Mouse (Mus musculus): ENCODE measurements at regions not wholly inside any gene's neighbourhood (a gene's known extent, or its start where the extent isn't known, plus 50 kb on each side); places are given as distances from the start of the nearest gene placed in this dataset.

DNA sequence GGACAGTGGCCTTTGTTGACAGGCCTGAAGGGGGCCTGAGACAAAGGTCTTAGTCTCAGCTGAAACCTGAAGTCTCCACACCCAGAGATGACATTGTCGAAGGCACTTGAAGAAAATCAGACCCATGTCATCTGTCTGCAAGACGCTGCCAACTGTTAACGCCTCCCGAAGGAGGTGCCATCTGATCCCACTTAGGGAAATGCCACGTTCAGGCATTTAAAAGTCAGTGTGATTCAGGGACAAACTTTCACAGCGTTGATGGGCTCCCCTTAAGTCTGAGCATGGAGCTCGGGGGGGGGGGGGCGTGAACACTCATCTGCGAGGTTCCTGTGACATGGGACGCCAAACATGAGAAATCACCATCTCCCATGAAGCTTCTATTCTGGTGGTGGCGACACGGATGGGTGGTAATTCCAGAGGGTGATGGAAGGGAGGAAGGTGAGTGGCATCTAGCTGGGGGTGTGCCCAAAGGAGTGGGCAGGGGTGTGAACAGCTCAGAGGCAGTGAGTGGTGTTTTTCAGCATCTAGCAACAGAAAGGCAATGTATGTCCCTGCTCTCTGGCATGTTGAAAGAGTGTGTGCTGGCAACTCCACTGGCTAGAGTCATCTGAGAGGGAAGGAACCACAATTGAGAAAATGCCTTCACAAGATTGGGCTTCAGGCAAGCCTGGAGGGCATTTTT, 102.9 kb downstream of the Matn1 start:
- Histone ChIP-seq H3K27ac (ENCODE audit: low read depth, low read length) (no peak overlapping the region), H3K4me1 (replicated peaks; ENCODE audit: control insufficient read depth, insufficient read depth, low read length) (no peaks in the 10 kb centered on the region; the same call in 1 of the 2 replicates), H3K9ac (ENCODE audit: low read depth, low read length) (no peak overlapping the region), H3K4me2 (no peak overlapping the region), H3K27me3 (replicated peaks; ENCODE audit: control insufficient read depth, insufficient read depth, low read length) (0 out of 2 replicates have a peak, but pooled peaks cover 3% of the 10 kb centered on the region), H3K9me3 (ENCODE audit: control insufficient read depth, low read length) (no peaks in the 10 kb centered on the region), H3K36me3 (ENCODE audit: control insufficient read depth, insufficient read depth, low read length) (no peaks in the 10 kb centered on the region), H3K4me3 (ENCODE audit: low read depth, low read length) (no peak overlapping the region)
- ATAC-seq (replicated peaks; ENCODE audit: low FRiP score) (no peak), DNase-seq (ENCODE audit: low spot score) (no peak)
- 56% methylated on average over 12 of the region's 12 CpGs for WGBS

DNA sequence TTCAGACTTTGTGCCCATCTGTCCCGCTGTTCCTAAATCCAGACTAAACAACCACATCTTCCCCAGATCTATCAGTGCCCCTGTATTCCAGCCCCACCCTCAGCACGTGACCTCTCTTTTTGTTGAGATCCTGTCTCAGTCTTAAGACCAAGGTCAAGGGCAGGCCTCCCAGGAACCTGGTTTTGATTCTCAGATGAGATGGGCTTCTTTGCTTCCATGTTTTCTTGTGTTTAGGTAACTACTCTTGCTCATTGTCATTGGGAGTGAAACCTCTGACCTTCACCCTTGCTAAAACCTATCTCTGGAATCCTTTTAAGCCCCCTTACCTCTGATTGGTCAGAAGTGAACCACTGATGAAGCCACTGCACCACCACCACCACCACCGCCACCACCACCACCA, 112.1 kb downstream of the Matn1 start:
- Histone ChIP-seq H3K27me3 (replicated peaks; ENCODE audit: control insufficient read depth, insufficient read depth, low read length) (no peaks in the 10 kb centered on the region), H3K27ac (ENCODE audit: low read depth, low read length) (no peak overlapping the region), H3K4me2 (no peak overlapping the region), H3K9ac (ENCODE audit: low read depth, low read length) (no peak overlapping the region), H3K4me3 (ENCODE audit: low read depth, low read length) (no peak overlapping the region), H3K36me3 (ENCODE audit: control insufficient read depth, insufficient read depth, low read length) (no peaks in the 10 kb centered on the region), H3K4me1 (replicated peaks; ENCODE audit: control insufficient read depth, insufficient read depth, low read length) (no peaks in the 10 kb centered on the region; the same call in 1 of the 2 replicates), H3K9me3 (ENCODE audit: control insufficient read depth, low read length) (no peaks in the 10 kb centered on the region; the same call in 1 of the 2 replicates)
- WGBS = 80% methylated on average over 3 of the region's 3 CpGs
- DNase-seq (ENCODE audit: low spot score) = no peak
- no peak for ATAC-seq (replicated peaks; ENCODE audit: low FRiP score)

DNA sequence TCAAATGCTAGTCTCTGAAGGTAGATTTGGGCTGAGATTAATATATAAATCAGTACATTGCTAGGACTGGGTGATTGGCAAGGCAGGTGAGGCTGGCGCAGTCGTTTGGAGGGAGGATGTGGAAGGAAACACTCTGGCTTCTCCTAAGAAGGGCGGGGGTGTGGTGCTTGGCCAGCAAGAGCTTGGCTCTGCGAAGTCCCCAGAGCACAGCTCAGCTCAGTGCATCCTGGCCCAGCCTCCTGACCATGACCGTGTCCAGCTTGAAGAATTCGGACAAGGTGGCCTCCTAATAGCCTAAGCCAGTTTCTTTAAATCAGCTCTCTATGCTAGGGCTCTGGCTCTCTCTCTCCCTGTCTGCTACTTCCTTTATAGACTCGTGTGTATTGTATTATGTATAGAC, 115.4 kb downstream of the Matn1 start:
- ATAC-seq (replicated peaks; ENCODE audit: low FRiP score) (no peak), DNase-seq (ENCODE audit: low spot score) (no peak)
- H3K4me2 ChIP-seq = no peak overlapping the region
- H3K36me3 ChIP-seq (ENCODE audit: control insufficient read depth, insufficient read depth, low read length) = no peaks in the 10 kb centered on the region
- no peak overlapping the region for H3K9ac ChIP-seq (ENCODE audit: low read depth, low read length)
- no peak overlapping the region for H3K4me3 ChIP-seq (ENCODE audit: low read depth, low read length)
- WGBS = 55% methylated on average over 7 of the region's 7 CpGs
- H3K9me3 ChIP-seq (ENCODE audit: control insufficient read depth, low read length) = no peaks in the 10 kb centered on the region
- H3K27me3 ChIP-seq (replicated peaks; ENCODE audit: control insufficient read depth, insufficient read depth, low read length) = no peaks in the 10 kb centered on the region
- no peaks in the 10 kb centered on the region for H3K4me1 ChIP-seq (replicated peaks; ENCODE audit: control insufficient read depth, insufficient read depth, low read length)
- no peak overlapping the region for H3K27ac ChIP-seq (ENCODE audit: low read depth, low read length)

DNA sequence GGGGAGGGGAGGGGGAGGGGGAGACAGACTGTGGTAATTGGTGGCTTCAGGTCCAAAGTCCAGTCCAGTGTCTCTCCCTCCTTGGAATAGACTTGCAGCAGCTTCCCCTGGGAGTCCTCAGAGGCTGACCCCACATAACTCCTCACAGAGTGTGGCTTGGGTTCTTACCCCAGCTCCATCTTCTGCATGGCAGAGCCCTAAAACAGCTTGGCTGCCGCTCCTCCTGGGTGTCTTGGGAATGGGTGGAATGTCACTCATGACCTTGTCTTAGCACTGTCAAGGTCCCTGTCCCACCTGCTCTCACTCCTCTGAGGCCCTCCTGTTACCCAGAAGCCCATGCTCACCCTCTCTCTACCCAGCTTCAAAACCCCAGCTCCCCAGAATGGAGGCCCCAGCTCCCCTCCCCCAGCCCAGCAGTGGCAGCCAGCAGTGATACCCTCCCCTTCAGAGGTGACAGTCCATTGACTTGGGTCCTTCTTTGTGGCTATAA, 116.1 kb downstream of the Matn1 start:
- DNase-seq (ENCODE audit: low spot score) (no peak), ATAC-seq (replicated peaks; ENCODE audit: low FRiP score) (no peak)
- Histone ChIP-seq H3K27me3 (replicated peaks; ENCODE audit: control insufficient read depth, insufficient read depth, low read length) (no peaks in the 10 kb centered on the region), H3K4me1 (replicated peaks; ENCODE audit: control insufficient read depth, insufficient read depth, low read length) (no peaks in the 10 kb centered on the region), H3K4me2 (no peak overlapping the region), H3K9ac (ENCODE audit: low read depth, low read length) (no peak overlapping the region), H3K9me3 (ENCODE audit: control insufficient read depth, low read length) (no peaks in the 10 kb centered on the region), H3K4me3 (ENCODE audit: low read depth, low read length) (no peak overlapping the region), H3K36me3 (ENCODE audit: control insufficient read depth, insufficient read depth, low read length) (no peaks in the 10 kb centered on the region), H3K27ac (ENCODE audit: low read depth, low read length) (no peak overlapping the region)
- 73% methylated on average over 1 of the region's 1 CpGs for WGBS

DNA sequence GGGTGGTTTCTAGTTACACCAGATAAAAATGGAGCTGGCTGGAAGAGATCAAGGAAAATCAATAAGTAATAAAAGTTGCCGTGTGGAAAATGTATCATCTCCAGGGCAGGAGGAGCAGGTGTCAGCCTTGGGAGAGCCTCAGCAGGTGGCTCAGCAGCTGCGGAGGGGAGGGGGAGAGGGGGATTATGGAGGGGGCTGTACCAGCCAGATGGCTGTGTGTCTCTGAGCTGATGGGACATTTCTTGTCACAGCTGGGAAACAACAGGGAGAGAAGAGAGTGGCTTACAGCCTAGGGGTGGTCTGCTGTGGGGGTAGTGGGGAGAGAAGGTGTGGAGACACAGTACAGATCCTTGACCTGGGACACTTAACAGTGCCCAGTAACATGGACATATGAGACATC, 116.5 kb downstream of the Matn1 start:
- no peak overlapping the region for H3K4me3 ChIP-seq (ENCODE audit: low read depth, low read length)
- H3K27me3 ChIP-seq (replicated peaks; ENCODE audit: control insufficient read depth, insufficient read depth, low read length) = no peaks in the 10 kb centered on the region
- 23% methylated on average over 2 of the region's 2 CpGs for WGBS

DNA sequence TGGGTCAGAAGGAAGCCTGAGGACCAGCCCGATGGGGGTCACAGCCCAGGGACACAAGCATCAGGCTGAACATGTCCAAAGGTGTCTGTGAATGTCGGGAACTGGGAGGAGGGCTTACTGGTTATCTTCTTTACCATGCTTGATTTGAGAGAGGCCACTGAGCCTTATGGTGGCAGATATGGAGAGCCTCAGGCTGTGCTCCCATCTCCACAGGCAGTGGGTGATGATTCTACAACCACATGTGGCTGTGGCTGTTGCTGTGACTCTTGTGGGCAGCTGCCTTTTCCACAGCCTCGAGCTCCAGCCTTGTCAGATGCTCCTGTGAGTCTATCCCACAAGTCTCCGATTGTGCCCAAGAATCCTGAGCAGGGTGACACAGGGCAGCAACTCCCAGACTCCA, 118.4 kb downstream of the Matn1 start:
- ATAC-seq (replicated peaks; ENCODE audit: low FRiP score) = no peak
- Histone ChIP-seq H3K27me3 (replicated peaks; ENCODE audit: control insufficient read depth, insufficient read depth, low read length) (no peaks in the 10 kb centered on the region), H3K4me3 (ENCODE audit: low read depth, low read length) (no peak overlapping the region), H3K9me3 (ENCODE audit: control insufficient read depth, low read length) (no peaks in the 10 kb centered on the region), H3K9ac (ENCODE audit: low read depth, low read length) (no peak overlapping the region), H3K4me1 (replicated peaks; ENCODE audit: control insufficient read depth, insufficient read depth, low read length) (no peaks in the 10 kb centered on the region), H3K36me3 (ENCODE audit: control insufficient read depth, insufficient read depth, low read length) (no peaks in the 10 kb centered on the region), H3K27ac (ENCODE audit: low read depth, low read length) (no peak overlapping the region), H3K4me2 (no peak overlapping the region)
- no peak for DNase-seq (ENCODE audit: low spot score)
- 68% methylated on average over 4 of the region's 4 CpGs for WGBS

More for the DNA sequence above, 116.5 kb downstream of the Matn1 start:
- DNase-seq (ENCODE audit: low spot score) (no peak), ATAC-seq (replicated peaks; ENCODE audit: low FRiP score) (no peak)
- Histone ChIP-seq H3K9ac (ENCODE audit: low read depth, low read length) (no peak overlapping the region), H3K9me3 (ENCODE audit: control insufficient read depth, low read length) (no peaks in the 10 kb centered on the region), H3K4me2 (no peak overlapping the region), H3K27ac (ENCODE audit: low read depth, low read length) (no peak overlapping the region), H3K4me1 (replicated peaks; ENCODE audit: control insufficient read depth, insufficient read depth, low read length) (no peaks in the 10 kb centered on the region), H3K36me3 (ENCODE audit: control insufficient read depth, insufficient read depth, low read length) (no peaks in the 10 kb centered on the region)

DNA sequence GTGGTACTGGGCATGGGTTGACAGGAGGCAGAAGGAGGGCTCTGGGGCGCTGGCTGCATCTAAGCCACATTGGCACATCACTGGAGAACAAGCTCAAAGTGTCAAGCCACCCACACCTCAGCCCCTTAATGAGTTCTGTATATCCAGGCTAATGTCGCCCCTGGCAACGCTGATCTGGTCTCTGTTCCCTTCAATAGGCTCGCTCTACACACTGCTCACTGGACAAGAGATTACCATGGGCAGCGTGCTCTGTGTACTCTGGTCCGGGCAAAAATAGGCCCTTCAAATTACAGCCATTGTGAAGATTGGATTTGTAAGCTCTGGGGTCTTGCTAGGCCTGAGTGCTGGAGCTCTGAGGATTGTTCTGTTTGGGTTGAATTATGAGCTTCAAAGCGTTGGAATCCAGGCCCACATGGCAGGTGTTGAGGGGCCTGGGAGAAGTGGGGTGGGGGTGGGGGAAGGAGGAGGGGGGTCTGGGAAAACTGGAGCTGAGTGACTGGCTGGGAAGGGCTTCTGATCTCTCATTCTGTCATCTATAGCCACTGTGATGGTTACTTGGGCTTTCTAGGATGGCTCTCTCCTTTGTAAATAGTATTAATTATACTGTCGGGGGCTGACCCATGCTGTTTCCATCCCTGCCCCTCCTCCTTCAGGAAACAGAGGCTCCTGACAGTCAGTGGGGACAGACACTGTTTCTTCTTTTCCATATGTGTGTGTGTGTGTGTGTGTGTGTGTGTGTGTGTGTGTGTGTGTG, 122.2 kb downstream of the Matn1 start:
- DNase-seq (ENCODE audit: low spot score) = no peak
- Histone ChIP-seq H3K9me3 (ENCODE audit: control insufficient read depth, low read length) (no peaks in the 10 kb centered on the region), H3K9ac (ENCODE audit: low read depth, low read length) (no peak overlapping the region), H3K27ac (ENCODE audit: low read depth, low read length) (no peak overlapping the region), H3K4me1 (replicated peaks; ENCODE audit: control insufficient read depth, insufficient read depth, low read length) (no peaks in the 10 kb centered on the region), H3K36me3 (ENCODE audit: control insufficient read depth, insufficient read depth, low read length) (no peaks in the 10 kb centered on the region), H3K4me3 (ENCODE audit: low read depth, low read length) (no peak overlapping the region), H3K27me3 (replicated peaks; ENCODE audit: control insufficient read depth, insufficient read depth, low read length) (no peaks in the 10 kb centered on the region), H3K4me2 (no peak overlapping the region)
- WGBS = 69% methylated on average over 8 of the region's 8 CpGs
- no peak for ATAC-seq (replicated peaks; ENCODE audit: low FRiP score)

DNA sequence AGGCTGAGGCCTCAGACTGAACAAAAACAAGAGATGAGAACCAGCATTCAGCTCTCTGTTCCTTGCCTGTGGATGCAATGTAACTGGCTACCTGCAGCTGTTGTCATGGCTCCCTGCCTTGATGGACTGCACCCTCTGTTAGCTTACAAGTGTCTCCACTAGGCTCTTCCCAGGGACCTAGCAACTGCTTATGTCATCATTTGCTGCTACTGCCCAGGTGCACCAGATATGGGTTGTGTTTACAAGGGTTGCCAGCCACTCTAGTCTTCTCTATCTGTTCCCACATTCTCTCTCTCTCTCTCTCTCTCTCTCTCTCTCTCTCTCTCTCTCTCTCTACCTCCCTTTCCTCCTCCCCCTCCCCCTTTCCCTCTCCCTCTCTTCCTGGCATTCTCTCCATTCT, 126.4 kb downstream of the Matn1 start:
- Histone ChIP-seq H3K9me3 (ENCODE audit: control insufficient read depth, low read length) (no peaks in the 10 kb centered on the region), H3K27ac (ENCODE audit: low read depth, low read length) (no peak overlapping the region), H3K27me3 (replicated peaks; ENCODE audit: control insufficient read depth, insufficient read depth, low read length) (no peaks in the 10 kb centered on the region), H3K4me3 (ENCODE audit: low read depth, low read length) (no peak overlapping the region), H3K4me1 (replicated peaks; ENCODE audit: control insufficient read depth, insufficient read depth, low read length) (no peaks in the 10 kb centered on the region), H3K36me3 (ENCODE audit: control insufficient read depth, insufficient read depth, low read length) (no peaks in the 10 kb centered on the region), H3K9ac (ENCODE audit: low read depth, low read length) (no peak overlapping the region), H3K4me2 (no peak overlapping the region)
- DNase-seq (ENCODE audit: low spot score) (no peak), ATAC-seq (replicated peaks; ENCODE audit: low FRiP score) (no peak)

DNA sequence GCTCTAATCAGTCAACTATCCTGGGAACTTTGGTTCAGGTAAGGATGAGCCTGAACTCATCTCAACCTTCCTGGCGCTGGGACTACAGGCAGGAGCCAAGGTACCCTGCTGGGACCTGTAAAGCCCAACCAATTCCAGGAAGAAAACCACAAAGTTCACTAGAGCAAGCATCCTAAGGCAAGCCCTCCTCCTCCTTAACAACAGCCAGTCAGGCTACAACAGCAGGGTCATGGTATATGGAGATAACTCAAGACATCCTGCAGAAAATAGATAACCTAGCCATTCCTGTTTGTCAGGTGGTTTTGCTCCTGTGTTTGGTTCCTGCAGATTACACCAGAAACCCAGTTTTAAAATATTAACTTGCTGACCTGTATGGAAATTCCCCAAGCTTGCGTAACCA, 128.4 kb downstream of the Matn1 start:
- Histone ChIP-seq H3K36me3 (ENCODE audit: control insufficient read depth, insufficient read depth, low read length) (no peaks in the 10 kb centered on the region), H3K9ac (ENCODE audit: low read depth, low read length) (no peak overlapping the region), H3K27ac (ENCODE audit: low read depth, low read length) (no peak overlapping the region), H3K9me3 (ENCODE audit: control insufficient read depth, low read length) (no peaks in the 10 kb centered on the region), H3K4me2 (no peak overlapping the region), H3K4me3 (ENCODE audit: low read depth, low read length) (no peak overlapping the region), H3K4me1 (replicated peaks; ENCODE audit: control insufficient read depth, insufficient read depth, low read length) (no peaks in the 10 kb centered on the region), H3K27me3 (replicated peaks; ENCODE audit: control insufficient read depth, insufficient read depth, low read length) (no peaks in the 10 kb centered on the region)
- DNase-seq (ENCODE audit: low spot score) = no peak
- peak; percentile 47; the same call in 1 of the 2 replicates for ATAC-seq (replicated peaks; ENCODE audit: low FRiP score)
- WGBS = 75% methylated on average over 2 of the region's 2 CpGs
